Mouse (Mus musculus) midbrain, embryonic 15.5 days (tissue): ENCODE results near the gene Nrxn1. TPM values are rescaled to one million over a fixed set of nuclear protein-coding genes. Genes with fewer than 3 reads are reported as not detected.

ENCODE experiments used
- ATAC-seq: fragments of 200-750 bp; cut with Nextera tagmentation; replicated peaks from 2 replicates; pipeline ENCODE4 v1.8.0; 2017; ENCODE audit warnings: moderate TSS enrichment
- H3K27ac ChIP-seq: fragments of 300-500 bp; sonication (generic); 2 replicates; pipeline ENCODE4 v1.5.1; 2015; ENCODE audit warnings: mild to moderate bottlenecking, inconsistent platforms
- H3K27me3 ChIP-seq: fragments of 300-500 bp; sonication (generic); replicated peaks from 2 replicates; pipeline ENCODE4 v1.6.1; 2015; ENCODE audit warnings: inconsistent platforms
- H3K36me3 ChIP-seq: fragments of 300-500 bp; sonication (generic); replicated peaks from 2 replicates; pipeline ENCODE4 v1.6.1; 2015; ENCODE audit warnings: inconsistent platforms
- H3K4me1 ChIP-seq: fragments of 300-500 bp; sonication (generic); 2 replicates; pipeline ENCODE4 v1.6.1; 2015; ENCODE audit warnings: inconsistent platforms
- H3K4me2 ChIP-seq: fragments of 300-500 bp; sonication (generic); 2 replicates; pipeline ENCODE4 v1.6.1; 2015; ENCODE audit warnings: inconsistent platforms, mild to moderate bottlenecking, moderate library complexity
- H3K4me3 ChIP-seq: fragments of 300-500 bp; sonication (generic); 2 replicates; pipeline ENCODE4 v1.5.1; 2015; ENCODE audit warnings: mild to moderate bottlenecking, inconsistent platforms
- H3K9ac ChIP-seq: fragments of 300-500 bp; sonication (generic); 2 replicates; pipeline ENCODE4 v1.6.1; 2015; ENCODE audit warnings: mild to moderate bottlenecking, inconsistent platforms
- H3K9me3 ChIP-seq: fragments of 300-500 bp; sonication (generic); 2 replicates; pipeline ENCODE4 v1.6.1; 2016; ENCODE audit warnings: inconsistent platforms
- WGBS: fragments of 180-500 bp; shearing (Covaris S2); methylation state at CpG from one replicate; pipeline ENCODE4 v1.1.7; 2015; ENCODE audit warnings: mixed read lengths; 5-methylcytosine and 5-hydroxymethylcytosine counted together
- polyA plus RNA-seq: library from polyadenylated mRNA; unstranded; fragments of >200 nt; fragmentation: Nextera tagmentation; extraction: Ambion mirVana; gene quantifications from 2 replicates; pipeline ENCODE4 v1.2.1, GENCODE M21; 2015

The Nrxn1 gene
- polyA plus RNA-seq, 1 experiment from 2014 or later = 210 TPM

DNA sequence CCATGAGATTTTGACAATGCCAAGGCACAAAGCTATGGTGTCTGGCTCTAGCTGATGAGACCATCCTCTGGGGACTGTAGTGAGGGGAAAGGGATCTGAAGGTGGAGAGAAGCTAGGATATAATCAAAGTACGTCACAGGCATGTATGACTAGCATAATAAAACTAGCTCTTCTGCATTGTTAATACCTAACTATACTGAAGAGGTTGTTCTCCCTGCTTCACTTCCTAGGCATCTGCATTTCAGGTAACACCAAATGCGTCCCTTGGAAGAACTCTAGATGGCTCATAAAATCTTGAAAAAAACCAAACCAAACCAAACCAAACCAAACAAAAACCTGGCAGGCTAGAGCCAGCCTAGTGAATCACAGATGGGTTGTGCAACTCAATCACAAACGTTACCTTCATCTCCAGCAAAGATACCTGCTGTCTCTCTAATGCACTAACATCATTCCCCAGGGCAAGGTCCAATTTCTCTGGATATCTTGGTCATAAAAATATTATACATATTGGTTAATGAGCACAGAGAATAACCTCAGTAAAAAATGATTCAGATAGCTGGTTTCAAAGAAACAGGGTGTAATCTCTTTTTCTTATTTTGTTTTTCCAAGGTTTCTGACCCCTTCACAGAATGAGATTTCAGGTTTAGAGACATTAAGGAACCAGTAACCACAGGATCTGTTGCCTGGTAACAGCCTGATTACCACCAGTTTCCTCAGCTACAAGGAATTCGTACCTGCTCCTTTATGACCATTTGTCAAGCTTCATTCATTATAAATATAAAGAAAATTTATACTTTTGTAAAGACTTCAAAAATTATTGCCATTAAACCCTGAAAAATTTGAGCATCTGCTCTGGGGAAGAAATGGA lies 256.5 kb downstream of the Nrxn1 start:
- no peaks in the 10 kb centered on the region for H3K27me3 ChIP-seq
- H3K4me3 ChIP-seq = no peak overlapping the region
- peak overlapping the region; percentile 53 for H3K27ac ChIP-seq
- H3K4me1 ChIP-seq = peaks cover 11% of the 10 kb centered on the region
- peak; percentile 66; the same call in 1 of the 2 replicates for ATAC-seq
- no peak overlapping the region for H3K9ac ChIP-seq
- H3K4me2 ChIP-seq = no peak overlapping the region
- no peaks in the 10 kb centered on the region for H3K9me3 ChIP-seq
- H3K36me3 ChIP-seq = no peaks in the 10 kb centered on the region
- WGBS = 35% methylated on average over 4 of the region's 4 CpGs

DNA sequence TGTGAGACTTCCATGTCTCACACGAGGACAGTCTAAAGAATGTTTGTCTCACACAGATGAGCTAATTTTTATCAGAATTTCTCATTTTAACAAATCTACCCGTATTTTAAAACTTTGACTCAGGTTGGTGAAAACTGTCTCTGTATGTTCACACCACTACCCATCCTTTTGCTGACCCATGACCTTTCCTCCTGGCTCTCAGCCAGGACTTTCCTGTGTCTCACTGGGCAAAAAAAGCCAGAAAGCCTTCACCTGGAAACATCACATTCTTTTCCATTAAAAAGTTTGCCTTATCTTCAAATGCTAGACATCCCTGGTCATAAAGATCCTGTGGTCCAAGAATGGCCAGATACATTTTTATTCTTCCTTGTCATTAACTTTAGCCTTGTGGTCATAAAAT lies 274.5 kb downstream of the Nrxn1 start:
- H3K9ac ChIP-seq = no peak overlapping the region
- no peaks in the 10 kb centered on the region for H3K36me3 ChIP-seq
- H3K4me2 ChIP-seq = no peak overlapping the region
- H3K4me3 ChIP-seq = no peak overlapping the region
- H3K4me1 ChIP-seq = no peaks in the 10 kb centered on the region
- H3K9me3 ChIP-seq = no peaks in the 10 kb centered on the region
- ATAC-seq = no peak
- no peak overlapping the region for H3K27ac ChIP-seq
- no peaks in the 10 kb centered on the region for H3K27me3 ChIP-seq
- 84% methylated on average over 2 of the region's 2 CpGs for WGBS

DNA sequence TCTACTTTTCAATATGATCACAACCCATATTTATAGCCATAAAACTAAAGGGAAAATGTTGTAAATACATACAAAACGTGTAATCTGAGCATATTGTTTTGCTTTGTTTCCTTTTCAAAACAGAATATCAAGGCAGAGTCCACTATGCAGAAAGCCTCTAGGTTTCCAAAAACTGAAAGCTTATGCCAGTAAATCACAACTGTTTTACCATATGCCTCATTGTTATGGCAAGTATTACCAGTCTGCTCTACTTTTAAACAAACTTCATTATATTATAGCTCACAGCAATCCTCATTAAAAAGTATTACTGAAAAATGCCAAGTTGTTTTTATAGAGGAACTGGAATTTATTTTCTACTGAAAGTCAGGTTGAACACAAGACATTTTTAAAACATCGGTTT lies 275.0 kb downstream of the Nrxn1 start:
- H3K4me3 ChIP-seq = no peak overlapping the region
- no peaks in the 10 kb centered on the region for H3K27me3 ChIP-seq
- ATAC-seq = no peak
- H3K9me3 ChIP-seq = no peaks in the 10 kb centered on the region
- H3K4me1 ChIP-seq = no peaks in the 10 kb centered on the region
- H3K4me2 ChIP-seq = no peak overlapping the region
- no peak overlapping the region for H3K27ac ChIP-seq
- 86% methylated on average over 2 of the region's 2 CpGs for WGBS
- H3K36me3 ChIP-seq = no peaks in the 10 kb centered on the region
- no peak overlapping the region for H3K9ac ChIP-seq

DNA sequence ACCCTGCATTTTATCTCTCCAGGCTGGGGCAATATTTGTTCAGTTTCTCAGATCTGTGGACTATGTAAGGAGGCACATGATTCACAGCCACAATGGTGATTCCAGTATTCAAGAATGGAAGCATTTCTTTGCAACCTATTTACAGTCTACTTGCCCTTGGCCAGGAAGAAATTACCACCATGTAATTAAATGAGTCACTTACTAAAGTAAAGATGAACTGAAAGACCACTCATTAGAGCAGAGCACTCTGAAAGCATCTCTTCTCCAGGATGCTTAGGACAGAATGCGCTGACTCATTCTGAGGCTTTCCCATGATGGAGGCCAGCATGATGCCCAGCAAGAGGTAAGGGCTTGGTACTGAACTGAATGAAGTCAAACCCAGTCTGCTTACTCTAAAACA lies 277.6 kb downstream of the Nrxn1 start:
- 91% methylated on average over 1 of the region's 1 CpGs for WGBS
- Histone ChIP-seq H3K27ac (no peak overlapping the region), H3K4me2 (no peak overlapping the region), H3K4me3 (no peak overlapping the region), H3K9me3 (no peaks in the 10 kb centered on the region), H3K9ac (no peak overlapping the region), H3K27me3 (no peaks in the 10 kb centered on the region), H3K4me1 (no peaks in the 10 kb centered on the region), H3K36me3 (no peaks in the 10 kb centered on the region)
- no peak for ATAC-seq

DNA sequence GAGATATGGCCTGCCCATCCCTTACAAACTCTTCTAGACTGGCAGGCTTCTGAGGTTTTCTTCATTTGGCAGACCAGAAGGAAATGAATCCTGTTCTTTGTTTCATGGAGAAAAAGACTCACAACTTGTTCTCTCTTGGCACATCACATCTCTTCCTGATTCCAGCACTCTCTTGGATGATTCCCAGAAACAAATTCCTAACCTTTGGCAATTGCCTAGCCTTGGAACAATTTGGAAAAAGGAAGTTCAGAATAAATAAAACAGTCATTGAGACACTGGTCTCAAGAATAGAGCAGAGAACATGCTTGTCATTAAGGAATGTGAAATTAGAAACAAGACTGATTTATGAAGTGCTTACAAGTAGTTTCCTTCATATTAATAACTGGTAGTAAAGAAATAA lies 279.1 kb downstream of the Nrxn1 start:
- no peak overlapping the region for H3K4me2 ChIP-seq
- H3K4me3 ChIP-seq = no peak overlapping the region
- no peak for ATAC-seq
- no peaks in the 10 kb centered on the region for H3K9me3 ChIP-seq
- H3K4me1 ChIP-seq = no peaks in the 10 kb centered on the region
- no peaks in the 10 kb centered on the region for H3K27me3 ChIP-seq
- no peak overlapping the region for H3K9ac ChIP-seq
- no peaks in the 10 kb centered on the region for H3K36me3 ChIP-seq
- no peak overlapping the region for H3K27ac ChIP-seq

DNA sequence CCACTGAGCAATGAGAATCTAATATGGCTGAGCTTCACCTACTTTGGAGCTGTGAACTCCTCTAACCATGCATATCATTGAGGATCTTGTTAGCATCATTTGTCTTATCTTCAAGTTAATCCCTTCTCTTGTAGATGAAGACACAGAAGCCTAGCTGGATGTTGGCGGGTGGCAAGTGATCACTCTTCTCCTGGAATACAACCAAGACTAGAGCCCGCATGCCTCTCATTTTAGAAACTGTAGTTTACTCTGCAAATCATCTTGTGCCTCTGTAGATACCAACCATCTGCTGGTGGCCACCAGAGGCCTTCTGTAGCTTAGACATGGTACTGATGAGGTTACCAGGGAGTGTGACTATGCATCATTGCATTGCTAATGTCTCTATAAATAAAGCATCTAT lies 280.4 kb downstream of the Nrxn1 start:
- H3K36me3 ChIP-seq = no peaks in the 10 kb centered on the region
- no peak overlapping the region for H3K27ac ChIP-seq
- no peak overlapping the region for H3K4me3 ChIP-seq
- WGBS = 88% methylated on average over 2 of the region's 2 CpGs
- H3K9ac ChIP-seq = no peak overlapping the region
- no peak overlapping the region for H3K4me2 ChIP-seq
- no peaks in the 10 kb centered on the region for H3K27me3 ChIP-seq
- H3K9me3 ChIP-seq = no peaks in the 10 kb centered on the region
- no peaks in the 10 kb centered on the region for H3K4me1 ChIP-seq
- no peak for ATAC-seq

DNA sequence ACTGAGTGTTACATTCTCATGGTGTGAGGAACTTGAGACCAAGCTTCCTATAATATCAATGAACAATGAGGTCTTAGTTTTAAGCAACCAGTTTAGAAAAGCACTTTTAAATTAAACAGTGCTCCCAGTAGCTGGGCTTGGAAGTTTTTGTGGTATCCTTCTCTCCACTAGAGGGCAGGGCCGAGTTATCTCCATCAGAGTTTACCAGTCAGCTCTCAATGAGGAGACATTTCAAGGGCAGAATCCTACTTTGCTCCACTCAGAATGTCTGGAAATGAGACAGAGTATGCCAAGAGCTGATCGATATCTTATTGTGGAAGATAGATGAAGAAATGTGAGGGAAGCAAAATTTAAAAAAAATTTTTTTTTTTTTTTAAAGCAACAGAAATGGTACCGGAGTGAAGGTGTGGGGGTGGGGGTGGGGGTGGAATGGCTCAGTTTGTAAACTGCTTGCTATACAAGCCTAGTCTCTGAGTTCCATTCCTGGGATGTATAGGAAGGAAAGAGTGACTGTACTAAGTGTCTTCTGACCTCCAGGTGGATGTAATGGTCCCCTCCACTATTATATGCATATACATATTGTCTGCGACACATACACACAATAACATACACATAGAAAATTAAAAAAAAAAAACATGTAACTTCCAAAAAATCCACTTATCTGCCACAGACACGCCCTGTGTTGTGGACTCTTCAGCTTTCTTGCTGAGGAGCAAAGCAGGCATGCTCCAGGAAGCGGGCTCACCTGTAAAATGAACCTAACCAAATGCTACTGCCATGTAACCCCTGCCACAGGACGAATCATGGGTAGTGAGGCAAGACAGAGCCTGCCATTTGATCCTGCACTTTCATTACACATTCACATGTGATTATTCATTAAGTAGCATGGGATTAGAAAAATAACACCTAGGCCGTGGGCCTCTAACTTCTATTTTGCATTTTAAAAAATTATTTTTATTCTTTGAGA lies 283.4 kb downstream of the Nrxn1 start:
- H3K9ac ChIP-seq = no peak overlapping the region
- ATAC-seq = peak; percentile 87

DNA sequence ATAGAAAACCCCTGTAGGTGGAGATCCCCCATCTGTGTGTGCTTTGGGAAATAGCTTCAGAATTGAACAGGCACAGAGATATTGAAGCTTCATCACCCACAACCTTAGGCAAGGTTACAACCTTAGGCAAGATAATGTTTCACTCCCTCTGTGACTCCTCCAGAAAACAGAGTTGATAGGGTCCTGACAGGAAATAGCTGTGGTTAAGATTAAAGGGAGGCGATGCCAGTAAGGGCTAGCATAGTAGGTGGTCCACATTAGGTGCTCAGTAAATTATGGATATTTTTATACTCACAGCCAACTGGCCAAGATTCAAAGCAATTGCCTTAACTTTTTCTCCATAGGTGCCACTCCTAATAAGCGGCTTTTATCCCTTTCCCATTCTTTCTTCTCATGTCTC lies 284.6 kb downstream of the Nrxn1 start:
- no peak overlapping the region for H3K4me2 ChIP-seq
- H3K27ac ChIP-seq = no peak overlapping the region
- H3K9me3 ChIP-seq = no peaks in the 10 kb centered on the region
- H3K27me3 ChIP-seq = no peaks in the 10 kb centered on the region
- 68% methylated on average over 2 of the region's 2 CpGs for WGBS
- no peak overlapping the region for H3K9ac ChIP-seq
- no peak overlapping the region for H3K4me3 ChIP-seq
- no peaks in the 10 kb centered on the region for H3K36me3 ChIP-seq
- ATAC-seq = no peak
- H3K4me1 ChIP-seq = no peaks in the 10 kb centered on the region

More for the DNA sequence above, 283.4 kb downstream of the Nrxn1 start:
- H3K4me1 ChIP-seq = no peaks in the 10 kb centered on the region
- no peak overlapping the region for H3K27ac ChIP-seq
- H3K27me3 ChIP-seq = no peaks in the 10 kb centered on the region
- WGBS = 63% methylated on average over 8 of the region's 8 CpGs
- no peaks in the 10 kb centered on the region for H3K36me3 ChIP-seq
- H3K4me3 ChIP-seq = no peak overlapping the region
- no peak overlapping the region for H3K4me2 ChIP-seq
- no peaks in the 10 kb centered on the region for H3K9me3 ChIP-seq

DNA sequence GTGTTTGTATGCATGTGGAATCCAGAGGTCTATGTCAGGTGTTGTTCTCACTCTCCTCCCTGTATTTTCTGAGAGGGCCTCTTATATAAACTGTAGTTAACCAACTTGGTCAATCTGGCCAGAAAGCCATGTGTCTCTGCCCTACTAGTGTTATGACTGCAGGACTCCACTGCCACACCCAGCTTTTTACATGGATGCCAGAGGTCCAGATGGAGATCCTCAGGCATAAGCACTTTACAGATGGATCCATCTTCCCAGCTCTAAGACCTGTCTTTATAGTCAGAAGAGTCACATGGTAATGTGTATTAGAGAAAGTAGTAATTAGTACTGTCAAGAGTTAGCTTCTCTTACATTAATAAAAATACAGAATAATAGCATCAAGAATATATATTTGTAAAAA lies 285.7 kb downstream of the Nrxn1 start:
- no peaks in the 10 kb centered on the region for H3K27me3 ChIP-seq
- no peaks in the 10 kb centered on the region for H3K36me3 ChIP-seq
- H3K27ac ChIP-seq = no peak overlapping the region
- H3K4me1 ChIP-seq = no peaks in the 10 kb centered on the region
- no peak overlapping the region for H3K9ac ChIP-seq
- no peak overlapping the region for H3K4me3 ChIP-seq
- no peak for ATAC-seq
- H3K4me2 ChIP-seq = no peak overlapping the region
- no peaks in the 10 kb centered on the region for H3K9me3 ChIP-seq

DNA sequence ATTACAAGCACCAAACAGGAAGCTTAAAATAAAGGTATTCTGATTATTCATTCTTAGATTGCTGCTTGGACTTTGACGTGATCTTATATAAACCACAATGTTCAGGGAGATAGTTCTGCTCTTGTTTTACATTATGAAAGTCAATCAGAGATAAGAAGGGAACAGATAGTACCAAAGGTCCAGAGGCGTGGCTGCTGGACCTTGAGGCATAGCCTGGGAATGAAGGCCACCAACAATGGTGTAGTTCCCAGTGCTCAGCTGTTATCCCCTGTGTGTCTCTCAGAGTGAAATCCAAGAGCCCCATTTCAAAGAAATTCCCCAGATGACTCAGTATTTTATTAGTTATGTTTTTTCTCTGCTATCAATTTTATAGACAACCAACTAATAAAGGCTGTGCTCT lies 294.2 kb downstream of the Nrxn1 start:
- no peaks in the 10 kb centered on the region for H3K36me3 ChIP-seq
- WGBS = 85% methylated on average over 2 of the region's 2 CpGs
- H3K9me3 ChIP-seq = no peaks in the 10 kb centered on the region
- ATAC-seq = no peak
- H3K27me3 ChIP-seq = no peaks in the 10 kb centered on the region
- no peak overlapping the region for H3K4me3 ChIP-seq
- H3K9ac ChIP-seq = no peak overlapping the region
- 0 out of 2 replicates have a peak, but pooled peaks cover 6% of the 10 kb centered on the region for H3K4me1 ChIP-seq
- no peak overlapping the region for H3K4me2 ChIP-seq
- no peak overlapping the region for H3K27ac ChIP-seq

DNA sequence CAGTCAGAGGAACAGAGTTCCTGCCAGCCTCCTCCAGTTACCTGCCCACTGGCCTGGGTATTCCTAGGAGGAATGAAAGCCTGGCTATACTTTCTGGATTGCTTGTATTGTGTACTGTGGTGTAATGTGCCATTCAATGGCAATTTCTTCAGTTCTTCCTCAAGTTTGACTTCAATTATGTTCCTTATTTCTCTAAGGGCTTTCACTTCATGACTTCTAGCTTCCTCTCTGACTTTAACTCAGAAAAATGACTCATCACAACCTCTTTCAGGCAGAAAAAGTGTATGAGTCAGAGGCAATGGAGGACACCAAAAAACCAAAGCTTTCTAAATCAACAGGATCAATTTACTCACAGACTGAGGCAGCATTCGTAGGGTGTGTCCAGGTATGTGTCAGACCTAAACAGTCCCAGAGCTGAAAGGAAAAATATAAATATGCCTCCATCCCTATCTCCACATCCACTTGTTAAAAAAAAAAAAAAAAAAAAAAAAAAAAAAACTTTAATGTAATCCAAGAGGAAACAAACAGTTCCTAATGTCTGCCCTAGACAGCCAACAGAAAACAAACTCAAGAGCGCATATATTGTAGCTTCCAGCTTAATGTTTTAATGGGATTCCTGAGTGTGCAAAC lies 295.1 kb downstream of the Nrxn1 start:
- Histone ChIP-seq H3K27me3 (no peaks in the 10 kb centered on the region), H3K4me1 (0 out of 2 replicates have a peak, but pooled peaks cover 6% of the 10 kb centered on the region), H3K36me3 (no peaks in the 10 kb centered on the region), H3K4me3 (no peak overlapping the region), H3K27ac (no peak overlapping the region), H3K4me2 (no peak overlapping the region), H3K9ac (no peak overlapping the region), H3K9me3 (no peaks in the 10 kb centered on the region)
- WGBS = 96% methylated on average over 2 of the region's 2 CpGs
- no peak for ATAC-seq

DNA sequence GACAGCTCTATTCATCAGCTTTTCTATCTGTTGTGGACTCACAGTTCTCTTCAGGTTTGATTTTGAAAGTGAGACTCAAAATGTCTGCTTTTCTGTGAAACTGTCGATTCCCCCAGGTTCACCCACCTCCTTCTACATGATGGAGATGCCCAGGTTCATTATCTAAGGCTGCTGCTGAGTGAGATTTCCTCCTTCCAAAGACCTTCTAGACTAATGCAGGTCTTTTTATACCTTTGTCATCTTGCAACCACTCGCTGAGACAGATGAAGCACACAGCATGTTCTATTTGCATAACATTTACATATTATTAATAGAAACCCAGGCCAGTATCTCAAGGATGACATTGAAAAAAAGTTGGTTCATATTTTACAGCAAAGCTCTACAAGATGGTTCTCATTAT lies 295.9 kb downstream of the Nrxn1 start:
- H3K27ac ChIP-seq = peak overlapping the region; percentile 45; the same call in 1 of the 2 replicates
- H3K27me3 ChIP-seq = no peaks in the 10 kb centered on the region
- 0 out of 2 replicates have a peak, but pooled peaks cover 6% of the 10 kb centered on the region for H3K4me1 ChIP-seq
- no peaks in the 10 kb centered on the region for H3K9me3 ChIP-seq
- WGBS = 48% methylated on average over 2 of the region's 2 CpGs
- no peak overlapping the region for H3K4me2 ChIP-seq
- no peak overlapping the region for H3K9ac ChIP-seq
- no peak overlapping the region for H3K4me3 ChIP-seq
- H3K36me3 ChIP-seq = no peaks in the 10 kb centered on the region
- ATAC-seq = no peak
